Mouse (Mus musculus) skeletal muscle tissue, postnatal 0 days (tissue): ENCODE measurements around the gene Olfr1438-ps1. TPM values are rescaled to one million over a fixed set of nuclear protein-coding genes. Genes with fewer than 3 reads are reported as not detected.

Experiments used
- polyA plus RNA-seq: library from polyadenylated mRNA; unstranded; fragments of >200 nt; fragmentation: Nextera tagmentation; extraction: Ambion mirVana; gene quantifications from 2 replicates; pipeline ENCODE4 v1.2.1, GENCODE M21; 2015

Gene Olfr1438-ps1
- not detected in 2 replicates for polyA plus RNA-seq

DNA sequence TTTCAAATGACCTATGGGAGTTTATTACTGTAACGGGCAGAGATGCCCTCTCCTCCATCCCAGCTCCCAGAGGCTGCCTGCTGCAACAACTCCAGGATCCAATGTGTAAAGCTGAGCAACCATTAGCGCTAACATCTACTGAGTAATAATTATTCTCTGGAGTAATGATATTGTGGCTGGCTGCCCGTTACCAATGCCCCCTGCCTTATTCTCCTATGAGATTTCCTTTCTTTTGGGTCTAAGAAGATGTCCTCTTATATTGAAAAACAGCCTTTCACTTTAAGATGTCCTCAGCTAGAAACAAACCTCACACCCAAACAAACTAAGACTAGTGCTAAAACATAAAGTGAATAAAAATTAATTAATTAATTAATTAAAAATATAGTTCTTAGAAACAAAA is at the start of gene Olfr1438-ps1:
TSS of gene Olfr1438-ps1 (minus strand) at position 101 of the 400 bp plus-strand sequence.

GRCm38 (mm10) chr19:12325001-12325400 is 10.7 kb downstream of the Olfr1438-ps1 start, which contains the start of gene Olfr1437:
TSS of gene Olfr1437 (minus strand) at chr19:12325101.

GRCm38 (mm10) chr19:12299030-12299429 is 36.7 kb downstream of the Olfr1438-ps1 start, which contains the start of gene Olfr1436:
TSS of gene Olfr1436 (minus strand) at chr19:12299130.

DNA sequence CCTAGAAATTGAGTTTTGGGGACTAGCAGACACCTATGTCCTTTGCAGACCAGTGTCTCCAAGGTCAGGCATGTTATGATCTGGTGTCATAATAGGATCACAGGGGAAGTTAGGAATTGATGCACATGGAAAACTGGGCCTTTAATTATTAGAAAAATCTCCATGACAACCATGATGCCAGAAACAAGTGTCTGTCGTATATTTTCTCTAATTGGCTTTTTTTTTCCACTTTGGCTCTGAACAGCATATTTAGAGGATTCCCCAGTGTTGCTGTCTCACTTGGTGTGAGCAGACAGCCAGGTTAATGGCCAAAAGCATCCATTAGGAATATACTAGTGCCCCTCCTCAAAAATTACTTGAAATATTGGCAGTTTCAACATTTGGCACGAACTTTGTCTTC is 56.2 kb downstream of the Olfr1438-ps1 start, which contains the start of gene Olfr1434:
TSS of gene Olfr1434 (plus strand) at position 301 of the 400 bp plus-strand sequence.

Other genes with a start within 250 kb of the Olfr1438-ps1 start
- gene Olfr1426, start 243.9 kb downstream of the Olfr1438-ps1 start, polyA plus RNA-seq = not detected in 2 replicates
- gene Olfr1427, start 232.6 kb downstream of the Olfr1438-ps1 start, polyA plus RNA-seq = not detected in 2 replicates
- not detected in 2 replicates for gene Olfr1428, start 220.0 kb downstream of the Olfr1438-ps1 start, polyA plus RNA-seq
- gene Olfr76, start 212.7 kb downstream of the Olfr1438-ps1 start, polyA plus RNA-seq = not detected in 2 replicates
- gene Olfr1555-ps1, start 165.8 kb downstream of the Olfr1438-ps1 start, polyA plus RNA-seq = not detected in 2 replicates
- gene Olfr1431, start 135.3 kb downstream of the Olfr1438-ps1 start, polyA plus RNA-seq = not detected in 2 replicates
- not detected in 2 replicates for gene Olfr1432, start 103.3 kb downstream of the Olfr1438-ps1 start, polyA plus RNA-seq
- not detected in 2 replicates for gene Olfr262, start 94.3 kb downstream of the Olfr1438-ps1 start, polyA plus RNA-seq
- gene Olfr235, start 74.9 kb downstream of the Olfr1438-ps1 start, polyA plus RNA-seq = not detected in 2 replicates
- gene Olfr1434, start 56.1 kb downstream of the Olfr1438-ps1 start, polyA plus RNA-seq = not detected in 2 replicates
- not detected in 2 replicates for gene Olfr1436, start 36.8 kb downstream of the Olfr1438-ps1 start, polyA plus RNA-seq
- gene Olfr1437, start 10.8 kb downstream of the Olfr1438-ps1 start, polyA plus RNA-seq = not detected in 2 replicates
- not detected in 2 replicates for gene Olfr1440, start 51.4 kb upstream of the Olfr1438-ps1 start, polyA plus RNA-seq
- gene Olfr1441, start 81.5 kb upstream of the Olfr1438-ps1 start, polyA plus RNA-seq = not detected in 2 replicates
- not detected in 2 replicates for gene Pfpl, start 92.0 kb upstream of the Olfr1438-ps1 start, polyA plus RNA-seq
- gene Mpeg1, start 124.9 kb upstream of the Olfr1438-ps1 start, polyA plus RNA-seq = 0.29 and 0.37 TPM in 2 replicates
- 8.5 and 8.7 TPM in 2 replicates for gene Dtx4, start 165.5 kb upstream of the Olfr1438-ps1 start, polyA plus RNA-seq
- gene Fam111a, start 209.8 kb upstream of the Olfr1438-ps1 start, polyA plus RNA-seq = 8.1 and 10.7 TPM in 2 replicates